Mouse (Mus musculus): ENCODE results near the gene 1600012H06Rik. TPM values are rescaled to one million over a fixed set of nuclear protein-coding genes. Genes with fewer than 3 reads are reported as not detected.
"Not testable (repeated sequence)": the region's sequence is repeated elsewhere in the genome, so short reads cannot be mapped to it uniquely, and the experiment has no call there.

1600012H06Rik gene
- total and polyA plus RNA-seq, 2 experiments from 2014 or later: 24.2 to 27.1 TPM

DNA sequence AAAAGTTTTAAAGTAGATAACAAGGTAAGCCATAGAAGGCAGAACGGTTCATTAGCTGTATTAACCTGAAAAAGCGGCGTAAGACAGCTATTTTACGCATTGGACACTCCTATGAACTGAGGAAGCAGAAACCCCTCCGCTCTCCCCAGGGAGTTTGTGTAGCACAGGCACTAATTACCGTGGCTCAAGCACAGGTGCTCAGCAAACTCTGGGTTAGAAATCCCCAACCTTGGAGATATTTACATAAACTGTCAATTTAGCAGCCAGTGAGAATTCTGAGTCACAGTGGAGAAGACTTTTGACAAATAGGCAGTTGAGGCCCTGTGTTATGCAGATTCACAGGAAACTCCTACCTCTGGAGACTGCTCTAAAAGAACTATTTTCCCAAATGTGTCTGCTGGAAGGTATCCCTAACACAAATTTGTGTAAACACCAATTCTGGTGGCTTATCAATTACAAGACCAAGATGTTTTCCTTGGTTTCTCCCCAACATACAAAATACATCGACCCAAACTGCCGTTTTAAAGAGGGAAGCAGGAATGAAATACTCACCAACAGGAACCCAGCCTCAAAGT lies 15.3 kb upstream of the 1600012H06Rik start:
- Histone ChIP-seq H3K27me3 (ENCODE audit: insufficient read depth, low read length) (no peaks in the 10 kb centered on the region), H3K4me2 (ENCODE audit: low read depth) (no peak overlapping the region), H3K9me3 (ENCODE audit: low read length) (no peaks in the 10 kb centered on the region), H3K4me1 (ENCODE audit: insufficient read depth) (no peaks in the 10 kb centered on the region), H3K36me3 (ENCODE audit: insufficient read depth) (no peaks in the 10 kb centered on the region), H3K4me3 (ENCODE audit: low read depth, low read length) (no peak overlapping the region), H3K9ac (no peak overlapping the region), H3K27ac (ENCODE audit: low read depth, low read length) (no peak overlapping the region)
- TF ChIP-seq CTCF (IDR thresholded peaks at IDR 0.05; ENCODE audit: low read depth): no peak
- no peak for ATAC-seq
- DNase-seq: no peak
- WGBS: 81% methylated on average over 8 of the region's 8 CpGs

GRCm38 (mm10) chr17:14928631-14929030 lies 14.4 kb upstream of the 1600012H06Rik start:
- no peak overlapping the region for H3K4me3 ChIP-seq (ENCODE audit: low read depth, low read length)
- no peaks in the 10 kb centered on the region for H3K27me3 ChIP-seq (ENCODE audit: insufficient read depth, low read length)
- no peak overlapping the region for H3K4me2 ChIP-seq (ENCODE audit: low read depth)
- TF ChIP-seq CTCF (IDR thresholded peaks at IDR 0.05; ENCODE audit: low read depth): no peak
- H3K9me3 ChIP-seq (ENCODE audit: low read length): no peaks in the 10 kb centered on the region
- ATAC-seq: no peak
- H3K4me1 ChIP-seq (ENCODE audit: insufficient read depth): no peaks in the 10 kb centered on the region
- no peaks in the 10 kb centered on the region for H3K36me3 ChIP-seq (ENCODE audit: insufficient read depth)
- WGBS: 62% methylated on average over 5 of the region's 5 CpGs
- no peak overlapping the region for H3K27ac ChIP-seq (ENCODE audit: low read depth, low read length)
- no peak overlapping the region for H3K9ac ChIP-seq
- DNase-seq: no peak

- DNase-seq (no peak), ATAC-seq (no peak)
- Histone ChIP-seq H3K4me1 (ENCODE audit: insufficient read depth) (no peaks in the 10 kb centered on the region), H3K27ac (ENCODE audit: low read depth, low read length) (no peak overlapping the region), H3K9ac (no peak overlapping the region), H3K27me3 (ENCODE audit: insufficient read depth, low read length) (no peaks in the 10 kb centered on the region), H3K4me2 (ENCODE audit: low read depth) (no peak overlapping the region), H3K4me3 (ENCODE audit: low read depth, low read length) (no peak overlapping the region), H3K36me3 (ENCODE audit: insufficient read depth) (no peaks in the 10 kb centered on the region), H3K9me3 (ENCODE audit: low read length) (no peaks in the 10 kb centered on the region)
- TF ChIP-seq CTCF (IDR thresholded peaks at IDR 0.05; ENCODE audit: low read depth): no peak
- WGBS: 86% methylated on average over 7 of the region's 7 CpGs
These were observed 12.3 kb upstream of the 1600012H06Rik start for GRCm38 (mm10) chr17:14930697-14931096.

GRCm38 (mm10) chr17:14931469-14931868 lies 11.5 kb upstream of the 1600012H06Rik start:
- H3K4me1 ChIP-seq (ENCODE audit: insufficient read depth): no peaks in the 10 kb centered on the region
- no peaks in the 10 kb centered on the region for H3K9me3 ChIP-seq (ENCODE audit: low read length)
- H3K27ac ChIP-seq (ENCODE audit: low read depth, low read length): no peak overlapping the region
- no peak overlapping the region for H3K4me3 ChIP-seq (ENCODE audit: low read depth, low read length)
- TF ChIP-seq CTCF (IDR thresholded peaks at IDR 0.05; ENCODE audit: low read depth): no peak
- 89% methylated on average over 5 of the region's 5 CpGs for WGBS
- no peak overlapping the region for H3K9ac ChIP-seq
- no peaks in the 10 kb centered on the region for H3K36me3 ChIP-seq (ENCODE audit: insufficient read depth)
- no peak overlapping the region for H3K4me2 ChIP-seq (ENCODE audit: low read depth)
- no peak for ATAC-seq
- no peaks in the 10 kb centered on the region for H3K27me3 ChIP-seq (ENCODE audit: insufficient read depth, low read length)
- DNase-seq: no peak

GRCm38 (mm10) chr17:14935280-14935679 lies 7.7 kb upstream of the 1600012H06Rik start:
- H3K4me2 ChIP-seq (ENCODE audit: low read depth); ATAC-seq; H3K9ac ChIP-seq; DNase-seq; H3K36me3 ChIP-seq (ENCODE audit: insufficient read depth); H3K27me3 ChIP-seq (ENCODE audit: insufficient read depth, low read length); H3K9me3 ChIP-seq (ENCODE audit: low read length); H3K4me1 ChIP-seq (ENCODE audit: insufficient read depth); H3K4me3 ChIP-seq (ENCODE audit: low read depth, low read length); H3K27ac ChIP-seq (ENCODE audit: low read depth, low read length): not testable (repeated sequence)
- WGBS: 85% methylated on average over 14 of the region's 14 CpGs

DNA sequence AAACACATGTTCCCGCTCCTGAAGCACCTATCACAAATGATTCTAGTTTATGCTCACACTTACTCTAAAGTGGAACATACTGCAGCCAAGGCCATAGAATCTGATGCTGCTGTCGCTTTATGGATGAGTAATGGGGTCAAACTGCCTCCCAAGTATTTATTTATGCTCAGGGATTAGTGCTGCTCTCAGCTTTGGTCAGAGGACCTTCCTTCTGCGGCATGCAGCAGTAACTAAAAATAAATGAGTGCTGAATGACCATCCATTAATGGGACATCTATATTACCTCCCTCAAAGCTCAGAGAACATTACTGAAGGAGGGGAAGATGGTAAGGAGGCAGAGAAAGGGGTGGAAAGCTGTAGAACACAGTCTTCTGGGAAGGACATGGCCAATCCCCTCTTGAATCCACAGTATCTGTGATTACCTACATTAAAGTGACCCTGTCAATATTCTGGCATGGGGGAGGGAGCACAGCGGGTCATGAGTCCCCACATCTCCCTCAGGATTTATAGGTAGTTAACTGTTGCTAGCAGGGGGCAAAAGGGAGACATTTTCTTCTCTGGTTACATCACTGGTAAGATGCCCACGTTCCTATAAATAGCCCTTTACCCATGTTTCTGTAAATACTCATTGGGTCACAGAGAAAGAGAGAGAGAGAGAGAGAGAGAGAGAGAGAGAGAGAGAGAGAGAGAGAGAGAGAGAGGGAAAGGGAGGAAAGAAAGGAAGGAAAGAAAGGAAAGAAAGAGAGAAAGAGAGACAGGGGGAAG lies 7.0 kb upstream of the 1600012H06Rik start:
- Histone ChIP-seq H3K9ac (no peak overlapping the region), H3K4me1 (ENCODE audit: insufficient read depth) (no peaks in the 10 kb centered on the region), H3K4me2 (ENCODE audit: low read depth) (no peak overlapping the region), H3K4me3 (ENCODE audit: low read depth, low read length) (no peak overlapping the region), H3K36me3 (ENCODE audit: insufficient read depth) (no peaks in the 10 kb centered on the region), H3K27ac (ENCODE audit: low read depth, low read length) (no peak overlapping the region), H3K9me3 (ENCODE audit: low read length) (no peaks in the 10 kb centered on the region), H3K27me3 (ENCODE audit: insufficient read depth, low read length) (no peaks in the 10 kb centered on the region)
- no peak for DNase-seq
- no peak for TF ChIP-seq CTCF (IDR thresholded peaks at IDR 0.05; ENCODE audit: low read depth)
- ATAC-seq: no peak
- WGBS: 70% methylated on average over 5 of the region's 5 CpGs

DNA sequence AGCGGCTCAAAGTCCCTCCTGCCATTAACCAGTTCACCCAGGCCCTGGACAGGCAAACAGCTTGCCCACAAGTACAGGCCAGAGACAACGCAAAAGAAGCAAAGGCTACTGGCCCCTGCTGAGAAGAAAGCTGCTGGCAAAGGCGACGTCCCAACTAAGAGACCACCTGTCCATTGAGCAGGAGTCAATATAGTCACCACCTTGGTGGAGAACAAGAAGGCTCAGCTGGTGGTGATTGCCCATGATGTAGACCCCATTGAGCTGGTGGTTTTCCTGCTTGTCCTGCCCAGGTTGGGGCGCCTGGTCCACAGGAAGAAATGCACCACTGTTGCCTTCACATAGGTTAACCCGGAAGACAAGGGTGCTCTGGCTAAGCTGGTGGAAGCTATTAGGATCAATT lies 803 bp upstream of the 1600012H06Rik start:
- not testable (repeated sequence) for H3K9me3 ChIP-seq (ENCODE audit: low read length); ATAC-seq; H3K36me3 ChIP-seq (ENCODE audit: insufficient read depth); DNase-seq; H3K27ac ChIP-seq (ENCODE audit: low read depth, low read length); H3K27me3 ChIP-seq (ENCODE audit: insufficient read depth, low read length)
- Histone ChIP-seq H3K4me1 (ENCODE audit: insufficient read depth) (peaks cover 12% of the 10 kb centered on the region), H3K9ac (peak overlapping the region; percentile 88), H3K4me3 (ENCODE audit: low read depth, low read length) (peak overlapping the region; percentile 94), H3K4me2 (ENCODE audit: low read depth) (peak overlapping the region; percentile 95)
- 61% methylated on average over 6 of the region's 6 CpGs for WGBS
